Mouse (Mus musculus) stomach, embryonic 16.5 days (tissue): ENCODE measurements around the gene Sema4b. TPM values are rescaled to one million over a fixed set of nuclear protein-coding genes. Genes with fewer than 3 reads are reported as not detected.

Source experiments
- ATAC-seq: fragments of 200-750 bp; cut with Nextera tagmentation; 2 replicates; pipeline ENCODE4 v1.8.0; 2017; ENCODE audit warnings: moderate number of reproducible peaks, moderate TSS enrichment; ENCODE audit not compliant: insufficient read depth, low FRiP score
- H3K27ac ChIP-seq: fragments of 300-500 bp; sonication (generic); 2 replicates; pipeline ENCODE4 v1.5.1; 2014; ENCODE audit warnings: low read length
- H3K27me3 ChIP-seq: fragments of 300-500 bp; sonication (generic); 2 replicates; pipeline ENCODE4 v1.6.1; 2014; ENCODE audit warnings: low read length, control low read depth, mixed read lengths; ENCODE audit not compliant: control insufficient read depth, insufficient read depth
- H3K36me3 ChIP-seq: fragments of 300-500 bp; sonication (generic); 2 replicates; pipeline ENCODE4 v1.6.1; 2014; ENCODE audit warnings: low read length; ENCODE audit not compliant: control insufficient read depth, insufficient read depth
- H3K4me1 ChIP-seq: fragments of 300-500 bp; sonication (generic); 2 replicates; pipeline ENCODE4 v1.6.1; 2014; ENCODE audit warnings: low read length, control low read depth, mixed read lengths; ENCODE audit not compliant: control insufficient read depth, insufficient read depth
- H3K4me2 ChIP-seq: fragments of 300-500 bp; sonication (generic); 2 replicates; pipeline ENCODE4 v1.6.1; 2014; ENCODE audit warnings: low read depth, low read length, mixed read lengths
- H3K4me3 ChIP-seq: fragments of 300-500 bp; sonication (generic); replicated peaks from 2 replicates; pipeline ENCODE4 v1.5.1; 2014; ENCODE audit warnings: mild to moderate bottlenecking, low read length
- H3K9ac ChIP-seq: fragments of 300-500 bp; sonication (generic); 2 replicates; pipeline ENCODE4 v1.6.1; 2014; ENCODE audit warnings: low read length
- H3K9me3 ChIP-seq: fragments of 300-500 bp; sonication (generic); replicated peaks from 2 replicates; pipeline ENCODE4 v1.6.1; 2016; ENCODE audit warnings: low read length, control low read depth; ENCODE audit not compliant: control insufficient read depth
- WGBS: fragments of 180-500 bp; shearing (Covaris S2); extraction: QIAGEN DNeasy Blood & Tissue Kit; methylation state at CpG from one replicate; pipeline ENCODE4 v1.1.7; 2014; 5-methylcytosine and 5-hydroxymethylcytosine counted together
- polyA plus RNA-seq: library from polyadenylated mRNA; unstranded; fragments of >200 nt; fragmentation: Nextera tagmentation; extraction: Ambion mirVana; gene quantifications from 2 replicates; pipeline ENCODE4 v1.2.1, GENCODE M21; 2015

The Sema4b gene
- polyA plus RNA-seq, 1 experiment from 2014 or later, result 19.7 TPM

DNA sequence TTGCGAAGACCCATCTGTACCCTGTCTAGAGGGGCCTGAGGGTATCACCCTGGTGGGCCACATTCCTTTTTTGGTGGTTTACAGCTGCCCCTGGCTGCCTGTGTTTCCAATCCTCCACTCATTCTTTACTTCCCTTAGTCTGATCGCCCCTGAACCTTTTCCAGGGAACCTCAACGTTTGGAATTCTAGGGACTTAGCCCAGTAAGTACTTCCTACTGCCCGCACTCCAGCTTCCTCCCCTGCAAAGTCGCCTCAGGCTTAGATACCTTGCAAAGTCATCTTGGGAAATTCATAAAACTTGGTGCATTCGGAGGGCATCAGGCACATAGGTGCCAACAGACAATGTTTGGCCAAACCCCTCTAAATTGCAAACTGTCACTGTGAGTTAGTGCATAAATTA is 12.6 kb downstream of the Sema4b start:
- Histone ChIP-seq H3K9ac (peak overlapping the region; percentile 86), H3K27ac (peak overlapping the region; percentile 97), H3K4me1 (peaks cover 48% of the 10 kb centered on the region), H3K4me2 (peak overlapping the region; percentile 73), H3K9me3 (no peaks in the 10 kb centered on the region), H3K27me3 (no peaks in the 10 kb centered on the region), H3K36me3 (peaks cover 3% of the 10 kb centered on the region; the same call in 1 of the 2 replicates), H3K4me3 (peak overlapping the region; percentile 71)
- 27% methylated on average over 6 of the region's 6 CpGs for WGBS
- no peak for ATAC-seq

GRCm38 (mm10) chr7:80199851-80200587 is 13.4 kb downstream of the Sema4b start:
- H3K9me3 ChIP-seq, result no peaks in the 10 kb centered on the region
- H3K4me3 ChIP-seq, result peak overlapping the region; percentile 71
- 68% methylated on average over 11 of the region's 11 CpGs for WGBS
- H3K4me2 ChIP-seq, result peak overlapping the region; percentile 73
- H3K9ac ChIP-seq, result peak overlapping the region; percentile 86
- H3K36me3 ChIP-seq, result peaks cover 3% of the 10 kb centered on the region; the same call in 1 of the 2 replicates
- no peak for ATAC-seq
- peak overlapping the region; percentile 7; the same call in 1 of the 2 replicates for H3K27ac ChIP-seq
- no peaks in the 10 kb centered on the region for H3K27me3 ChIP-seq
- H3K4me1 ChIP-seq, result peaks cover 50% of the 10 kb centered on the region

DNA sequence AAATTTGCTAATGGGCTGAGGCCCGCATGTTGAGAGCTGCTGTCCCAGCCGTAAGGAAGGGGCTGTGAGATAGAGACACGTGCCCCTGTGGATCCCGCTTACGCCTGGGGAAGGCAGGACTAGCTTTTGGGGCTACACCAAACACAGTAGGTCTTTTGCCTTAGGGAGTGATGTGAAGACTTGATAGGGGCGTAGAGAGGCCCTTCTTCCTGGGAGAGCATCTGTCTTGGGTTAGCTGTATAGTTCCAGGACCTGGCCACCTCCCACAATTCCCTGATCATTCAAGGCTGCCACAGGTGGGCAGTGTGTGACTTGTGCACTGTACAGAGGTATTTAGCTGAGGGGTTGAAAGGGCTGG is 13.9 kb downstream of the Sema4b start:
- H3K36me3 ChIP-seq, result peaks cover 3% of the 10 kb centered on the region; the same call in 1 of the 2 replicates
- ATAC-seq, result no peak
- H3K9ac ChIP-seq, result peak overlapping the region; percentile 86; the same call in 1 of the 2 replicates
- WGBS, result 80% methylated on average over 6 of the region's 6 CpGs
- H3K9me3 ChIP-seq, result no peaks in the 10 kb centered on the region
- H3K27me3 ChIP-seq, result no peaks in the 10 kb centered on the region
- H3K4me1 ChIP-seq, result peaks cover 55% of the 10 kb centered on the region
- peak overlapping the region; percentile 8; the same call in 1 of the 2 replicates for H3K4me3 ChIP-seq
- H3K4me2 ChIP-seq, result peak overlapping the region; percentile 73
- H3K27ac ChIP-seq, result peak overlapping the region; percentile 7; the same call in 1 of the 2 replicates

DNA sequence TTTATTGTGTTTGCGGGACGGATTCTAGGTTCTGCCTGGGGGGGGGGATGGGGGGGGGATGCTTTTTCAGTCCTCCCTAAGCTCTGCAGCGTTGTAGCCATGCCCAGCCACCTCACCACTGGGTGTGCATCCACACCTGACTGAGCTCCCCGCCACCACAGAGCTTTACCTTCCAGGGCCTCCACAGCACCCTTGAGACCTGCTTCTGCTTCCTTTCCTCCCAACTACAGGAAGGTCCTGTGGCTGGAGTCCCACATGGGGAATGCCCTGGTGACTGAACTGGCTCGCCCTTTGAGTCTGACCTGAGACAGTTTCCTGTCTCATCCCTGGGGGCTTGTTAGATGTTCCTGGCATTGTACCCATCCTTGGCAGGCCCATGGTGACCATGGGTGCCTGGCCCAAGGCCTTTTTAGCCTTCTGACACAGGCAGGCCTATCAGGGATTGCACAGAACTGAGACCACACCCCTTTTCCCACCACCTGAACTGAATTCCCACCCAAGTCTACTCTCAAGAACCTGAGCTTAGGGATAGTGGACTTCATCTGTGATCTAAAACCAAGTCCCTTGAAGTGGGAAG is 14.4 kb downstream of the Sema4b start:
- peaks cover 3% of the 10 kb centered on the region; the same call in 1 of the 2 replicates for H3K36me3 ChIP-seq
- no peaks in the 10 kb centered on the region for H3K9me3 ChIP-seq
- H3K27me3 ChIP-seq, result no peaks in the 10 kb centered on the region
- WGBS, result 77% methylated on average over 5 of the region's 5 CpGs
- H3K4me3 ChIP-seq, result no peak overlapping the region
- H3K27ac ChIP-seq, result no peak overlapping the region
- no peak overlapping the region; the same call in 1 of the 2 replicates for H3K9ac ChIP-seq
- peaks cover 59% of the 10 kb centered on the region for H3K4me1 ChIP-seq
- no peak overlapping the region for H3K4me2 ChIP-seq
- ATAC-seq, result no peak

GRCm38 (mm10) chr7:80201888-80202540 is 15.4 kb downstream of the Sema4b start:
- Histone ChIP-seq H3K27me3 (no peaks in the 10 kb centered on the region), H3K9ac (no peak overlapping the region), H3K27ac (no peak overlapping the region), H3K4me1 (peaks cover 69% of the 10 kb centered on the region), H3K4me3 (no peak overlapping the region), H3K9me3 (no peaks in the 10 kb centered on the region), H3K4me2 (no peak overlapping the region), H3K36me3 (peaks cover 3% of the 10 kb centered on the region; the same call in 1 of the 2 replicates)
- 81% methylated on average over 15 of the region's 15 CpGs for WGBS
- ATAC-seq, result no peak

- H3K4me3 ChIP-seq, result no peak overlapping the region
- ATAC-seq, result no peak
- H3K9me3 ChIP-seq, result no peaks in the 10 kb centered on the region
- H3K4me2 ChIP-seq, result 0 out of 2 replicates have a peak overlapping the region, but pooled peaks have one; percentile 2
- no peaks in the 10 kb centered on the region for H3K27me3 ChIP-seq
- H3K27ac ChIP-seq, result 0 out of 2 replicates have a peak overlapping the region, but pooled peaks have one; percentile 43
- peaks cover 3% of the 10 kb centered on the region; the same call in 1 of the 2 replicates for H3K36me3 ChIP-seq
- WGBS, result 80% methylated on average over 5 of the region's 5 CpGs
- H3K9ac ChIP-seq, result peak overlapping the region; percentile 31; the same call in 1 of the 2 replicates
- peaks cover 71% of the 10 kb centered on the region for H3K4me1 ChIP-seq
Measured at GRCm38 (mm10) chr7:80202961-80203360, 16.3 kb downstream of the Sema4b start.

- no peaks in the 10 kb centered on the region for H3K27me3 ChIP-seq
- H3K36me3 ChIP-seq, result peaks cover 3% of the 10 kb centered on the region; the same call in 1 of the 2 replicates
- peak overlapping the region; percentile 36; the same call in 1 of the 2 replicates for H3K27ac ChIP-seq
- H3K4me3 ChIP-seq, result no peak overlapping the region
- H3K4me1 ChIP-seq, result peaks cover 78% of the 10 kb centered on the region
- 0 out of 2 replicates have a peak overlapping the region, but pooled peaks have one; percentile 2 for H3K4me2 ChIP-seq
- ATAC-seq, result no peak
- H3K9me3 ChIP-seq, result no peaks in the 10 kb centered on the region
- WGBS, result 52% methylated on average over 12 of the region's 12 CpGs
- no peak overlapping the region for H3K9ac ChIP-seq
Measured at GRCm38 (mm10) chr7:80203638-80204096, 17.0 kb downstream of the Sema4b start.

DNA sequence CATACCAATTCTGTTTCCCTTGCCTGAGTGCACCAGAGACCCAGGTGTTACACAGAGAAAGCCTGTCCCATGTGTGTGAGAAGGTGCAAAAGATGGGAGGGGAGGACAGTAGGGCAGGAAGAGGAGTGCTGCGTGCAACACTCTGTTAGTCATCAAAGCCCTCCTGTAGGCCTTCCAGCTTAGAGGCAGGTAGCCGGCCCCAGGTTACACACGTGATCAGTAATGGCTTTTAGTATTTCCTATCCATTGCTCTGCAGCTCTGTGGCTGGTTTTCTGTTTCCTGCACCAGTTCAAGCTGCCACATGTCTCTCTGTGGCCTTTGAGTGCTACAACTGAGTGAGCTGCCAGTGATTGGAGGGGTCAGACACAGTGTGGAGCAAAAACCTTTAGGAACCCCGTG is 17.7 kb downstream of the Sema4b start:
- H3K4me2 ChIP-seq, result no peak overlapping the region
- peak overlapping the region; percentile 36; the same call in 1 of the 2 replicates for H3K27ac ChIP-seq
- H3K4me3 ChIP-seq, result no peak overlapping the region
- 79% methylated on average over 4 of the region's 4 CpGs for WGBS
- H3K36me3 ChIP-seq, result peaks cover 3% of the 10 kb centered on the region; the same call in 1 of the 2 replicates
- H3K9me3 ChIP-seq, result no peaks in the 10 kb centered on the region
- H3K4me1 ChIP-seq, result peaks cover 83% of the 10 kb centered on the region
- no peak for ATAC-seq
- H3K27me3 ChIP-seq, result no peaks in the 10 kb centered on the region
- no peak overlapping the region for H3K9ac ChIP-seq
